Comparison of ENCODE assay signal across 15 mouse cellular contexts in genomic region chr1:155252631-155253121, GRCm38 (mm10). TPM values are rescaled to one million over a fixed set of nuclear protein-coding genes. Genes with fewer than 3 reads are reported as not detected.
DNase-seq lines count a peak whose midpoint lies in the region; ATAC-seq and TF ChIP-seq lines count a peak whose summit lies in the region.
"Had no signal": no experiment of that assay in that cellular context is flagged by ENCODE, and none has a peak within 500 bp of the region (broad histone marks: within the 10 kb centered on the region; RNA-seq: fewer than 3 reads in every experiment).

No protein-coding gene starts in this region.

- WGBS in intestine, embryonic 15.5 days = 42% methylated on average over 6 of the region's 6 CpGs
- 32% methylated on average over 6 of the region's 6 CpGs for WGBS in intestine, postnatal 0 days
- WGBS in liver, embryonic 13.5 days (ENCODE audit: insufficient replicate concordance) = 20% methylated on average over 6 of the region's 6 CpGs
- 61% methylated on average over 6 of the region's 6 CpGs for WGBS in cerebellum, adult 2 months

- no peaks in the 10 kb centered on the region for H3K36me3 ChIP-seq in intestine, embryonic 15.5 days
- no peaks in the 10 kb centered on the region for H3K36me3 ChIP-seq in intestine, postnatal 0 days (ENCODE audit: control insufficient read depth, insufficient read depth)
- H3K36me3 ChIP-seq in liver, embryonic 13.5 days = no peaks in the 10 kb centered on the region

- no peak overlapping the region for H3K4me3 ChIP-seq in intestine, embryonic 15.5 days (replicated peaks)
- H3K4me3 ChIP-seq in intestine, postnatal 0 days (ENCODE audit: low read depth, low read length) = no peak overlapping the region
- no peak overlapping the region for H3K4me3 ChIP-seq in liver, embryonic 13.5 days (replicated peaks)
- no peak overlapping the region for H3K4me3 ChIP-seq in cerebellum, adult 2 months (replicated peaks; ENCODE audit: insufficient read depth, low read depth, low read length)
- H3K4me3 ChIP-seq: erythroblast, embryonic 14.5 days; gastrocnemius, adult 2 months had no signal

- H3K4me2 ChIP-seq in intestine, embryonic 15.5 days (replicated peaks) = no peak overlapping the region
- no peak overlapping the region for H3K4me2 ChIP-seq in intestine, postnatal 0 days (replicated peaks; ENCODE audit: low read depth)
- no peak overlapping the region for H3K4me2 ChIP-seq in liver, embryonic 13.5 days

- DNase-seq in c-Kit-positive CD71-positive TER-119-positive erythroid progenitor cells, embryonic 14.5 days (ENCODE audit: low spot score) = peak; percentile 11
- peak; percentile 75 for DNase-seq in kidney, adult 9 months
- DNase-seq in liver, embryonic 13.5 days = no peak
- no peak for DNase-seq in adipocyte (ENCODE audit: low spot score)
- no peak for DNase-seq in cerebellum, adult 2 months
- no peak for DNase-seq in adrenal gland, postnatal 14 days
- DNase-seq: cerebellum, postnatal 36 days; gastrocnemius, adult 2 months; left cerebral cortex, postnatal 4 days; lung, postnatal 10 days; thymus, postnatal 36 days had no signal

- ATAC-seq in intestine, embryonic 15.5 days = peak; percentile 41; the same call in 1 of the 2 replicates
- ATAC-seq in intestine, postnatal 0 days = no peak
- ATAC-seq in liver, embryonic 13.5 days (ENCODE audit: low read depth) = peak; percentile 61

- TF ChIP-seq CTCF in intestine, postnatal 0 days (IDR thresholded peaks at IDR 0.05; ENCODE audit: low read depth) = no peak
- TF ChIP-seq CTCF in cerebellum, adult 2 months (IDR thresholded peaks at IDR 0.05; ENCODE audit: borderline replicate concordance, insufficient read depth, low read depth, low read length) = no peak

- H3K4me1 ChIP-seq in intestine, embryonic 15.5 days (replicated peaks) = no peaks in the 10 kb centered on the region
- H3K4me1 ChIP-seq in intestine, postnatal 0 days (replicated peaks; ENCODE audit: control insufficient read depth, insufficient read depth, low read length) = no peaks in the 10 kb centered on the region
- H3K4me1 ChIP-seq in liver, embryonic 13.5 days (replicated peaks) = peaks cover 13% of the 10 kb centered on the region
- H3K4me1 ChIP-seq in cerebellum, adult 2 months (ENCODE audit: control insufficient read depth, insufficient read depth, low read length) = no peaks in the 10 kb centered on the region; the same call in 1 of the 2 replicates

- H3K27ac ChIP-seq in intestine, embryonic 15.5 days = no peak overlapping the region
- H3K27ac ChIP-seq in intestine, postnatal 0 days (ENCODE audit: low read depth, low read length) = no peak overlapping the region
- no peak overlapping the region for H3K27ac ChIP-seq in liver, embryonic 13.5 days
- no peak overlapping the region for H3K27ac ChIP-seq in cerebellum, adult 2 months (ENCODE audit: insufficient read depth, low read length)
- H3K27ac ChIP-seq: gastrocnemius, adult 2 months had no signal

- no peak for TF ChIP-seq POLR2A in cerebellum, adult 2 months (IDR thresholded peaks at IDR 0.05; ENCODE audit: borderline replicate concordance, insufficient read depth, low read length)

- no peaks in the 10 kb centered on the region for H3K9me3 ChIP-seq in intestine, embryonic 15.5 days
- no peaks in the 10 kb centered on the region for H3K9me3 ChIP-seq in intestine, postnatal 0 days (ENCODE audit: control insufficient read depth)
- H3K9me3 ChIP-seq in liver, embryonic 13.5 days (replicated peaks) = no peaks in the 10 kb centered on the region

- no peaks in the 10 kb centered on the region for H3K27me3 ChIP-seq in intestine, embryonic 15.5 days (replicated peaks)
- H3K27me3 ChIP-seq in intestine, postnatal 0 days (replicated peaks; ENCODE audit: control insufficient read depth, insufficient read depth, low read length) = no peaks in the 10 kb centered on the region
- H3K27me3 ChIP-seq in liver, embryonic 13.5 days = peaks cover 11% of the 10 kb centered on the region
- no peaks in the 10 kb centered on the region for H3K27me3 ChIP-seq in cerebellum, adult 2 months (ENCODE audit: control insufficient read depth, insufficient read depth, low read length)
- H3K27me3 ChIP-seq: CH12.LX had no signal

- no peak overlapping the region for H3K9ac ChIP-seq in intestine, embryonic 15.5 days
- H3K9ac ChIP-seq in intestine, postnatal 0 days (ENCODE audit: low read depth, low read length) = no peak overlapping the region
- H3K9ac ChIP-seq in liver, embryonic 13.5 days = no peak overlapping the region

RNA-seq across cellular contexts. Expression of gene BC034090, which starts 8.4 kb away (rescaled TPM):
- polyA plus RNA-seq in intestine, embryonic 15.5 days (2015; fragmentation: Nextera tagmentation; extraction: Ambion mirVana) = 1.7 and 2.2 TPM in 2 replicates
- 1.0 and 1.3 TPM in 2 replicates for polyA plus RNA-seq in intestine, postnatal 0 days (2015; fragmentation: Nextera tagmentation; extraction: Ambion mirVana)
- 0.13 and 0.28 TPM in 2 replicates for polyA plus RNA-seq in liver, embryonic 13.5 days (2015; fragmentation: Nextera tagmentation; extraction: Ambion mirVana)
- polyA plus RNA-seq in cerebellum, adult 2 months (2012; rRNA removed) = 14.1 and 15.5 TPM in 2 replicates
- 26.9 and 32.3 TPM in 2 replicates for total RNA-seq in adrenal gland, postnatal 14 days (2021)
- polyA plus RNA-seq: erythroblast, embryonic 14.5 days had no signal

Comparison
In these comparisons a context has a peak if more than half of its experiments do, and no peak if none do; other contexts are left out.
1. DNase-seq: peak in c-Kit-positive CD71-positive TER-119-positive erythroid progenitor cells, embryonic 14.5 days (single experiment) and kidney, adult 9 months (single experiment); none in liver, embryonic 13.5 days (single experiment), adipocyte (single experiment), cerebellum, adult 2 months (0 of 2) and adrenal gland, postnatal 14 days (single experiment).